Mouse (Mus musculus) CD4-positive, CD25-positive, alpha-beta regulatory T cell, adult 4 months (primary cell): ENCODE results near the gene Nfe2l2. TPM values are rescaled to one million over a fixed set of nuclear protein-coding genes. Genes with fewer than 3 reads are reported as not detected.
"Not testable (repeated sequence)": the region's sequence is repeated elsewhere in the genome, so short reads cannot be mapped to it uniquely, and the experiment has no call there.

ENCODE experiments used
- ATAC-seq: one replicate; pipeline ENCODE4 v1.8.0; 2017
- polyA plus RNA-seq, 2 experiments: library from polyadenylated mRNA; unstranded; fragments of 100-300 nt; shearing (Covaris generic); gene quantifications; one replicate each; pipeline ENCODE4 v1.2.1; 2017

The Nfe2l2 gene
- polyA plus RNA-seq, 2 experiments from 2014 or later, result 41.7 to 45.5 TPM

DNA sequence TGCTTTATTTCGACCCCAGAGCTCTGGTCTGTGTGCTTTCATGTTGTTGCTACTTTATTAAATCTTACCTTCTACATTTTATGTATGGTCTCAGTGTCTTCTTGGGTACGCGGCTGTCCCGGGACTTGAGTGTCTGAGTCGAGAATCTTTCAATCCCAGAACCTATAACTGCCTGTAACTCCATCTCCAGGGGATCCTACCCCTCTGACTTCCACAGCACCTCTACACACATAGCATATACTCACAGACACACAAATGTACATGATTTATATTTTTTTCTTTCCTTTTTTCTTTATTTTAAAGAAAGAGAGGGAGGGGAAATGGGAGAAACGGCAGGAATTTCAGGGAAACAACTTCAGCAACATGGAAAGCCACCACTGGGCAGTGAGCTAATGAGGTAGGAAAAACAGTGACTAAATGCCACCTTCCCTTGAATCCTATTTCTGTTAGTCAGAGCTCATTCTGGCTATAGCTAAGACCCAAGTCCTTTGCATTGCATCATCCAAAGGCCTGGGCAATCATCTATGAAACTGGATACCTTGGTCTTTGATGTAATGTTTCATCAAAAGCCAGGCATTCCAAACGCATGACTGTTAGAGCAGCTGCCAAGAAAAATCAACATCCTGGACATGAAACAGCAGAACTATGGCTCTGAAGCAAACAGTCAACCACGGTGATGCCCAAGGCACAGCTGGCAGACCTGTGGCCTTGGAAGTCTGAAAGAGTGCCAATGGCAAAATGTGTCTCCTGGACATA lies 61.5 kb downstream of the Nfe2l2 start:
- no peak for ATAC-seq

GRCm38 (mm10) chr2:75642312-75642711 lies 62.1 kb downstream of the Nfe2l2 start:
- not testable (repeated sequence) for ATAC-seq

DNA sequence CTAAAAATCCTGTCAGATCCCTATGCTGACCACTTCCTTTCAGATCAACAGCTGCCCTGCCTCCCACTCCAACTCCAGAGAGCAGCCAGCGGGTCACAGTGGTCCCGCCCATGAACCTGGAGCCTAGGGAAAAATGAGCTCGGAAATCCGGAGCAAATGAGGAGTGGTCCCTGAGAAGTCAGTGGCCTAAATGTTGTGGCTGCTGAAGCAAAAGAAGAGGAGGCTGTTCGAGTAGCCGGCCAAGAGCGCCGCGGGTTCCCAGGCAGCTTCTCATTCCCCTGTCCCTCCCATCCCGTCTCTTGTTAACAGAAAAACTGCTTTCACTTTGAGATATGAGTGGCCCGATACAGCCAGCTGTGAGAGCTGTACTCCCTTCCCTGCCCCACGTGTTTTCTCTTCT lies 64.9 kb downstream of the Nfe2l2 start:
- ATAC-seq, result not testable (repeated sequence)

DNA sequence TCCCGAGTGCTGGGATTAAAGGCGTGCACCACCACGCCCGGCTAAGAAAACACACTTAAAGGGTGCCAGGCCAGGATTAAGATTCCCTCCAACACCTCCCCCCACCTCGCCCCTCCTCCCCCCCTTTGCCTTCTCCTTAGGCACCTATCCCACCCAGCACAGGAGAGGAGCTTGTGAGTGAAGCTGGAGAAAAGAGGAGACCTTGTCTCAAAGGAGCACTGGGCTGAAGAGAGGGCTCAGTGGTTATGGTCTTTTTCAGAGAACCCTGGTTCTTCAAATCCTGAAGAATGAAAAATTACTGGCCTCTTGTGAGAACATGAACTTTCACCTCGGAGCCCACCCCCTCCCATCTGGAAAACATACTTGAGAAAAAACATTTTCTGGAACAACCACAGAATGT lies 66.6 kb downstream of the Nfe2l2 start:
- not testable (repeated sequence) for ATAC-seq

- no peak for ATAC-seq
These were observed 67.1 kb downstream of the Nfe2l2 start for GRCm38 (mm10) chr2:75637361-75637760.

GRCm38 (mm10) chr2:75637055-75637304 lies 67.5 kb downstream of the Nfe2l2 start:
- ATAC-seq, result not testable (repeated sequence)

DNA sequence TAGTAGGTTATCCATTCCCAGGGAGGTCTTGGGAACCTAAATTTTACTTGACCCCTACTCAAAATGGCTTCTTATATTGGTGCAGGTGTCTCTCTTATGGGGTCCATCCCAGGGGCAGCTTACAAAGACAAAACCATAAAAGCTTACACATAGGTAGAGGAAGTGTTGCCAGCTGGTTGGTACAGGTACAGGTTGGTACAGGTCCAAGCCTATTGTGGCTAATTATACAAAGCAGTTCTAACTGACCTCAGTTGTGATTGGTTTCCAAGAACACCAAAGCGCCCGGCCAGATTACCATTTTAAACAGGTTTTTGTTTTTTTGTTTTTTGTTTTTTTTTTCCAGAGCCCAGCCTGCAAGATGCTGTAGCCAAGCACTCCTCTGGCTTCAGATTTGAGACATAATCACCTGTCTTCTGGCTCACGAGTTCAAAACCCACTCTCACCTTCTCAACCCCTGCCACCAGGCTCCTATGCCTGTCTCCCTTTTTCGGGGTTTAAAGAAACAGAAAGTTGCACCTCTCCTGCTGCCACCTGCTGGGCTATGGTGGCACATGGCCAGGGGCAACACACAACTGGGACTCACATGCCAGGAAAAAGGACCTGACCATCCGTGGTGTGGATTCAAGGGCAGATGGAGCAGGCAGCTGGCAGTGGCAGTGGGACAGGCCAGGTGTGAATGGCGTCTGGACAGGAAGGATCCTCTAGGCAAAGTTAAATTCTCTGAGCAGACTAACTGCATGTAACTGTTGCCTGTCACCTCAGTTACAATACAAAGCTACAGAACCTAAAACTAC lies 68.0 kb downstream of the Nfe2l2 start:
- ATAC-seq, result peak; percentile 90

- not testable (repeated sequence) for ATAC-seq
These were observed 70.0 kb downstream of the Nfe2l2 start for GRCm38 (mm10) chr2:75634431-75634830.

DNA sequence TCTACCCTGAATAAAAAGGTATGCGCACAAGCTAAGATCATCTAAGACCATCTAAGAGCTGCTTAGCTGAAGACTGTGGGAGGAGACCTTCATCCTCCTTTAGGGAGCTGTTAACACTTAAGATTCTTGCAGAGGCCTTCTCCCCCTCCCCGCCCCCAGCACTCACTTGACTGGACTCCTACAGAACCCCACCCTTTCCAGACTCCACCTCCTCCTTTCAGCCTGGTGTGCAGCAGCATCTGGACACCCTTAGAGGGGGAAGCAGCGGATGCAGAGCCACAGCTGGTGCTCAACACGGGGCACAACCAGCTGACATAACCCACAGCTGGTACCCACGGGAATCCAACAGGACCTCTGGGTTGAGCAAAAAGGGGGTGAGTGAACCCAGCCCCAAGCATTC lies 70.7 kb downstream of the Nfe2l2 start:
- no peak for ATAC-seq

DNA sequence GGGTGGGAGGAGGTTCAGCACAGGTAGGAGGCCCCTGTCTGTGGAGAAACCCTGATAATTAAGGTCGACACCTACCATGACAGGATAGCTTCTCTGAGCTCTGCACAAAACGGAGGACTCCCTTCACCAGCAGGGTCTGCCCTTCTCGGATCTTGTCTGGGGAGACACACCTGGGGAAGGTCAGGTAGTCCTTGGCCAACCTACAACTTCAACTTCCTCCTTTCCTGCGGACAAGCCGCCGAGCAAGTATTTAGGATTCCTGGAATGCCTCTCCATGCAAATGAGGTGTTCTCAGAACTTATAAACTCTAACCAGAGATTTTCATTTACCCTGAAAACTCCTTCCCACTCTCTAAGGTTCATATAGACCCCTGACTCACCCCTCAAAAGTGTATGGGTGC lies 71.1 kb downstream of the Nfe2l2 start:
- no peak for ATAC-seq

- ATAC-seq, result no peak
These were observed 71.7 kb downstream of the Nfe2l2 start for GRCm38 (mm10) chr2:75632721-75633181.

DNA sequence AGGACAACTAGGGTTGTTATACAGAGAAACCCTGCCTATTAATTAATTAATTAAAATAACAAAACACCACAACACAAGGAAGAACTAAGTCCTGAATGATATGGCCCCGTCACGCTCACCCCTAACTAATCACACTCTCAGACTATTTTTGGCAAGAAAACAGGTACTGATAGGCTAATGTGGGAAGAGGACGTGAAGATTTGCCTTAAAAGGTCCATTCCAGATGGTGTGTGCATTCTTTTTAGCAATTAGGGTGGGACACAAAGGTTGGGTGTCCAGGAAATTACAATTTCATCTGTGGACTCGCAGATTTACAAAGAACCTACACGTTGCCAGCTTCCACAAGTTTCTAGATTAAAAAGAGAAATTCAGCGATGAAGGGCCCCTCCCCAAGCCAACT lies 72.4 kb downstream of the Nfe2l2 start:
- ATAC-seq, result no peak

DNA sequence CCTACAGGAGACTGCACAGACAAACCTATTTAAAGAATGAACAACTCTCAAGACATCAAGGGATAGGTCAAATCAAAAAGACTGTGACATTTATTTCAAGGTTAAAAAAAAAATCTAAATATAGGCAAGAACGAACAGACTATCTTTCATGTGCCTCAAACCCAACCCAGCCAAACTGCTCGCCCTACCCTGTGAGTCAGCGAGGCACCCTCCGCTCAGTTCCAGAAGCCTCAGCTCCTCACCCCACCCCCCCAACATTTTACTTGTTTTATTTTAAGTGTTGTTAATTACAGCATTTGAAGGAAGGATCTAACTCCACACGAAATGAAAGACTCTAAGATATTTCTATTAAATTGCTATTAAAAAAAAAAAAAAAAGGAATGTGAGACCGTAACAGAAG lies 73.0 kb downstream of the Nfe2l2 start:
- ATAC-seq, result peak; percentile 29

DNA sequence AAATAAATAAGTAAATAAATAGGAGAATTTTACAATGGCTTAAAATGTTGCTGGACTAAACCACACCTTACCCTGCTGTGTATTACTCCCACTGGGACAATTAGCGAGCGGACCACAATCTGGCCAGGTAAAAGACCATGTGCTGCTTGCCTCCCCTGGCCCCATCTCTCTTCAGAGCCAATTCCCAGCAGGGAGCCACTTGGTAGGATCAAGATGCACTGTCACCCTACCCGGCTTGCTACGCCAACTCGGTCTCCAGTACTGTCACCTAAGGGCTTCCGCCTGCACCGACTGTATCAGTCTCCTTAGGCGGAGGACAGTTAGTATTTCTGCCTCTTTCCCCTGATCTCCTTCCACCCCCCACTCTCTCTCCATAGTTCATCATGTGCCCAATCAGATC lies 76.0 kb downstream of the Nfe2l2 start:
- ATAC-seq, result no peak

GRCm38 (mm10) chr2:75626597-75627440 lies 77.6 kb downstream of the Nfe2l2 start:
- ATAC-seq, result no peak

Other genes starting within 250 kb of the Nfe2l2 start
- 100 to 1,000 TPM; 113 to 198 TPM for gene Hnrnpa3, start 45.4 kb downstream of the Nfe2l2 start, polyA plus RNA-seq
- 10 to 100 TPM; 19.7 to 23.0 TPM for gene Agps, start 127.5 kb upstream of the Nfe2l2 start, polyA plus RNA-seq
- 1 to 10 TPM; 2.2 to 2.5 TPM for gene Ttc30b, start 233.9 kb upstream of the Nfe2l2 start, polyA plus RNA-seq